Mouse (Mus musculus): ENCODE results near the gene Lix1l.

The Lix1l gene

GRCm38 (mm10) chr3:96565105-96565504, 35.8 kb upstream of the Lix1l start:
- no peak for DNase-seq (ENCODE audit: low spot score in 2 of 2)

GRCm38 (mm10) chr3:96566661-96567450, 34.1 kb upstream of the Lix1l start:
- DNase-seq (ENCODE audit: low spot score in 2 of 2), result no peak

DNA sequence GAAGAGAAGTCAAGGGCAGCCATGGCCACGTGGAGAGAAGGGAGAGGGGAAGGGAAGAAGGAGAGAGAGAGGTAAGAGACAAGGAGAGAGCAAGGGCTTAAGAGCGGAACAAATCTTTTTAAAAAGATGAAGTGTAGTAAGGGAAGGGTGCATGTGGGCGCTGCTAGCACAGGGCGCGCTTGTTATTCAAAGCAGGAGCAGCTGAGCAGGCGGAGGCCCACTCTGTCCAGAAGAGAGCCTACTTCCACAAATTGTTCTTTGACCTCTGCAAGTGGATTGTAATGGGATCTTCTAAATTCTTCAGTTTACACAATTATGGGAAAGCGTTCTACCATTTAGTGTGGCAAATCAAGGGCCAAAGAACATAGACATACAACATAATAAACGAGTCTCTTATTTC, 32.3 kb upstream of the Lix1l start:
- DNase-seq (ENCODE audit: low spot score in 2 of 2), result no peak

DNA sequence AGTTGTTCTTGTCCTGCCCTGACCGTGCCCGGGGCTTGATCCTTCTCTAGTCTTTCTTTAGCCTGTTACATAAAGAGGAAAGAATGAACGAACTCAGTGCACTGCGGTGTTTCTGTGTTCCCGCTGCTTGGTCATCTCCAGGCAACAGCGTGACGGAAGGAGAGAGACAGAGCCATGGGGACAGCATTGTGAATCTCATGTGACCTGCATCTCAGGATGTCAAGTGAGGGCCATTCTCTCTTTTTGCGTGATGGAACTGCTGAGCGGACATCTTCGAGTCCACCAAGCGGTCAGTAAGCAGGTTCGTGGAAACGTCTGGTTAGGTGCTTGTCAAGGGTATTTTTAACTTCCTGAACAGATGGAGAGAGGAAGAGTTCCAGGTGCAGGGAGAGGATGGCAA, 31.4 kb upstream of the Lix1l start:
- DNase-seq (ENCODE audit: low spot score in 2 of 2), result no peak

- no peak for DNase-seq (ENCODE audit: low spot score in 2 of 2)
Measured at GRCm38 (mm10) chr3:96569966-96570605, 30.9 kb upstream of the Lix1l start.

DNA sequence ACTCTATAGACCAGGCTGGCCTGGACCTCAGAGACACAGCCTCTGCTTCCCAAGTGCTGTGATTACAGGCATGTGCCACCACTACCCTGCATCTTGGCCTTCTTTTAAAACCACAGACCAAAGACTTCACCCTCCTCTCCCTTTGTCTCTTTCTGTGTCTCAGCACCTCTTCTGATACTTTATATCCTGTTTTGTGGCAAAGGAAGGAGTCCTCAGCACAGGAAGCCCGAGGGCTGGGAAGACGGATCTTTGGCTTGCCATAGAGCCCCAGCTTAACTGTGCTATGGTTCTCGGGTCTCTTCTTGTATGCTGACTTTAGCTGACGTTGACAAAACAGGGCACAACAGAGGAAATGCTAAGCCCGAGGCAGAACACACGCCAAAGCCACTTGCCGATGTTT, 30.3 kb upstream of the Lix1l start:
- DNase-seq (ENCODE audit: low spot score in 2 of 2), result no peak

- DNase-seq (ENCODE audit: low spot score in 2 of 2), result no peak
Measured at GRCm38 (mm10) chr3:96571336-96571735, 29.6 kb upstream of the Lix1l start.

DNA sequence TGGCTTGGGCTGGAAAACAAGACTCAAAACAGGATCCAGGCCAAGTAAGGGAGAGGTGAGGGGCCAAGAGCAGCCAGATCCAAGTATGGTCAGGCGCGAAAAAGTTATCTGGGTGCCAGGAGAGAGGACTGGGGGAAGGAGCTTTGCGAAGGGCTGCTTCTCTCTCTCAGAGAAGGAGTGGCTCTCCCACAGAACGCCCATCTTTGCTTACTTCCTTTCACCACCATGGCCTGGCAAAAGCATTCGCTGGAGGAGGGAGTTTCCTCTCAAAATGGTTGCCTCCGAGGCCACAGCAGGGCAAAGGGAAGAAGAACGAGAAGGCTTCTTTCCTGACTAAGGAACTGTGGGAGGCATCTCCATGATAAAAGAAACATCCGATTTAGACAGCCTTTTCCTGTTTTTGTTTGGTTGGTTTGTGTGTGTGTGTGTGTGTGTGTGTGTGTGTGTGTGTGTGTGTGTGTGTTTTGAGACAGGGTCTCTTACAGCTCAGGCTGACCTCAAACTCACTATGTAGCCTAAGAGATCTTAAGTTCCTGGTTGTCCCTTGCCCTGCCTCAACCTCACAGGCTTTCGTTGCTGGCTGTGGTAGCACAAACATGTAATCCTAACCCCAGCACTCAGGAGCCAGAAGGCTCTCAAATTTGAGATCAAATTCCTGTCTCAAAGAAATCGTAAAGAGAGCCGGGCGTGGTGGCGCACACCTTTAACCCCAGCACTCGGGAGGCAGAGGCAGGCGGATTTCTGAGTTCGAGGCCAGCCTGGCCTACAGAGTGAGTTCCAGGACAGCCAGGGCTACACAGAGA, 28.9 kb upstream of the Lix1l start:
- no peak for DNase-seq (ENCODE audit: low spot score in 2 of 2)

GRCm38 (mm10) chr3:96573611-96574511, 27.1 kb upstream of the Lix1l start:
- DNase-seq (ENCODE audit: low spot score in 2 of 2), result no peak

DNA sequence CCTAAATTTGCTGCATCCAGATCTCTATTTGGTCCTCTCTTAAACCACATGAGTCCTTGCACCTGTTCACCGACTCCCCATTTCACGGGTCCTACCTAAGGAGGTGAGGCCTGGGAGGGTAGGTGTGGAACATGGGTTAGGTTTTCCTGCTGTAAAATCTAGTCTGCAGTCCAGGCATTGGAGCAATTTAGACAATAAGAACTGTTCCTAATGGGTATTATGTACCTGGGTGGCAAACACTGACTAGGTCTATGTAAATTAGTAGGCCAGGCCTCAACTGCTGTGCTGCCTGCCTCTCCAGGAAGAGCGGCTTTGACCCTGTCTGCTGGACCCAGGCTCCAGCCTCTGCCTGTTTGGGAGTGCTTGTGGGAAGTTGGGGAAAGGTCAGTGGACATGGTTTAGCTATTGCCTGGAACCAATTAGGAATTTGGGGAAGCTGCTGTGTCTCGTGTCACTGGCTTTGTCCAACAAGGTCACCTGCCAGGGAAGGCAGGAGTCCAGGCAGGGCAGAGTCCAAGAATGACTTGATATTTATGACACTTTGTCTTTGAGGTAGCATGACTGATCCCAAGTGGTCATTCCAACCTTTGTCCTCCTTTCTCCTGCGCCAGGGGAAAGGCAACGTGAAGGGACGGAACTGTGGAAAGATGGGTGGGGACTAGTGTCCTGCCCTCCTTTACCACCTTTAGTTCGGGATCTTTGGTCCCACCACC, 25.5 kb upstream of the Lix1l start:
- DNase-seq (ENCODE audit: low spot score in 2 of 2), result no peak

DNA sequence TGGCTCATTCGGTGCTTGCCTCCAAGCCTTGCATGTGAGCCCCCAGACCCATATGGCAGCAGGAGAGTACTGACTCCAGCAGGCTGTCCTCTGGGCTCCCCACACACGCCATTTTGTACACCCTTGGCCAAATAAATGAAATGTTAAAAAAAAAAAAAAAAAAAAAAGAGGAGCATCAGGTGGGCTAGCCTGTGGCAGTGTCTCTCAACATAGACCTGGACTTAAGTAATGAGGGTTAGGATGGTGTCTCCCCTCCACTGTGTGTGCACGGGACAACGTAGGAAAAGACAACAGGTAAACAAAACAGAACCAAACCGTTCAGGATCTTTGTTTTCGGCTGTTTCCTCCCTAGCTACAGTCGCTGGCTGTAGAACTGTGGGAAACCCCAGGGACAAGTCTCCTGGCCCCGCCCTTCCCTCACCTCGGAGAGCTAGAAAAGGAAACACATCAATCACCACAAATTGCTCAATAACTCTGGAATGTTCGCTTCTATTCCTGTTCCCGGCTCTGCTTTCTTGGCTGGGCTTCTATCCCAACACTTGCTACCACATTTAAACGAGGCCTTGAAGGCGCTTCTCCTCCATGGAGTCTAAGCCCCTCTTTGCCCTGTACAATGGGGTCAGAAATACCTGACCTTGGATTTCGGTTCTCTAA, 24.8 kb upstream of the Lix1l start:
- no peak for DNase-seq (ENCODE audit: low spot score in 2 of 2)

- DNase-seq (ENCODE audit: low spot score in 2 of 2), result peak; percentile 72 to 76
Measured at GRCm38 (mm10) chr3:96576690-96577541, 24.0 kb upstream of the Lix1l start, which contains the start of gene Gm16253. TSS of gene Gm16253 (plus strand) at chr3:96576984.

- no peak for DNase-seq (ENCODE audit: low spot score in 2 of 2)
Measured at GRCm38 (mm10) chr3:96577566-96577965, 23.4 kb upstream of the Lix1l start.

- DNase-seq (ENCODE audit: low spot score in 2 of 2), result no peak
Measured at GRCm38 (mm10) chr3:96578561-96579238, 22.2 kb upstream of the Lix1l start.

- no peak for DNase-seq (ENCODE audit: low spot score in 2 of 2)
Measured at GRCm38 (mm10) chr3:96579239-96579750, 21.7 kb upstream of the Lix1l start.

- peak; percentile 77 to 92 for DNase-seq (ENCODE audit: low spot score in 2 of 2)
Measured at GRCm38 (mm10) chr3:96579885-96580454, 21.0 kb upstream of the Lix1l start.

DNA sequence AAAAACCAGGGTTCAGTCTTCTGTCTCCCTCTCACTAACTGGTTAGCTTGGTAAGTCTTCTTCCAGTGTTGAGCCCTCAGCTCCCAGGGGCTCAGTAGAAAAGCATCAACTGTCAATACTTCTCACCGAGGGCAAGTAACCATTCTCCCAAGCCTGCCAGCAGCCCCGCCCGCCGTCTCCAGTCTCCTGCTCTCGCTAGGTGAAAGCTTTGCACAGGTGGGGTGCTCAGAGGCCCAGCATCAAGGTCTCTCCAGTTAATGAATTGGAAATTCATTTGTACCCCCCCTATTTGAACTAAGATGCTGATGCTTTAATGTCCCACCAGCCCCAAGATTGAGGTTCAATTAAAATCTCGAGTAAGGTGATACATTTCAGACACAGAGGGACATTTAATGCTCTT, 19.8 kb upstream of the Lix1l start:
- DNase-seq (ENCODE audit: low spot score in 2 of 2), result no peak

All from thymus, postnatal 10 days (tissue).